Mouse (Mus musculus): Measurements from ENCODE around the gene F5.
"Not testable (repeated sequence)": the region's sequence is repeated elsewhere in the genome, so short reads cannot be mapped to it uniquely, and the experiment has no call there.

F5 gene

DNA sequence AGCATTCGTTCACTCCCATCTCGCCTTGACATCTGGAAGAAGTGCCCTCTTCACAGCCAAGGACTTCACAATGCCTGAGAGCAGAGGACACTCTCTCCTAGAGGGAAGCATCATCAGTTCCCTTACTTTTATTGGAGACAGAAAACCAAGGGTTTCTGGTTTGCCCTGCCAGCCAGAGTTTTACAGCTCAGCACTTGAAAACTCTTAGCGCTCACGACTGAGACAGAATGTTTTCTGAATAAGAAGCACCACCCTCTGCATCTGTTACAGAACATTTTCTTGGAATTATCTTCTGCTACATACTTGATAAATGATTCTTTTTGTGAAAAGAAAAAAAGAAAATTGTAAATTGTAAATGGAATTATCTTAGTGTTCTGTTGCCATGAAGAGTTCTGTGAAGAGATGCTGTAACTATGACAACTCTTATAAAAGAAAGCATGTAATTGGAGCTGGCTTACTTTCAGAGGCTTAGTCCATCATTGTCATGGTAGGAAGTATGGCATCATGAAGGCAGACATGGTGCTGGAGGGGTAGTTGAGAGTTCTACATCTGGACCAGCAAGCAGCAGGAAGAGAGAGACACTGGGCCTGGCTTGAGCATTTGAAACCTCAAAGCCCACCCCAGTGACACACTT lies 80.4 kb downstream of the F5 start:
- not testable (repeated sequence) for DNase-seq (ENCODE audit: low read depth, low spot score)

DNA sequence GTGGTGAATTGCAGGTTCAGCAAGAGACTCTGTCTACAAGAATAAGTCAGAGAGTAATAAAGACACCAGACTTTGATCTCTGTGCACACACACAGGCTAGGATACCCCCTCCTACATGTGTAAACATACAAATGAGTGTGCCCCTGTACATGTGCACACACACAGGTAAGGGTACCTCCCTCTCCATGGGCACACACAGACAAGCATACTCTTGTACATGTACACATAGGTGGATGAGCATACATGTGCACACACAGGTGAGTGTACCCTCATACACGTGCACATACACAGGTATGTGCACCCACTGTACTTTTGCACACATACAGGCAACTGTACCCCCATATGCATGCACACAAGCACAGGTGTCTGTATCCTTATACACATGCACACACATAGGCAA lies 81.8 kb downstream of the F5 start:
- DNase-seq (ENCODE audit: low read depth, low spot score), result no peak

DNA sequence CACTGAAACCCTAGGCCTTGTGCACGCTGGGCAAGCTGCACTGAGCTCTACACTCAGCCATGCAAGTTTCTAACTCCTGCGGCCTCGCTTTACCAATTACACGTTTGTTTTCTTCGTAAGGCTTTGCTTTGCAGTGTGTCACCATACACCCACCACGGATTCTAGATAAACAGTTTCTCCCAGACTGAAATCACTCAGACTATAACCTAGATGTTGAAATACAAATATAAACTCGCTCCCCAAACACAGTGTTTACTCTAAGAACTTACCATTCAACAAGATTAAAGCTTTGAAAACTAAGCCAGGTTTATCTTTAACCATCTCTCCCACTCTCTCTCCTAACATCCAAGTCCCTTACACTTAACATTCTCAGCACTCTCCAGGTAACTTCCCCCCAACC lies 83.4 kb downstream of the F5 start:
- DNase-seq (ENCODE audit: low read depth, low spot score), result no peak

DNA sequence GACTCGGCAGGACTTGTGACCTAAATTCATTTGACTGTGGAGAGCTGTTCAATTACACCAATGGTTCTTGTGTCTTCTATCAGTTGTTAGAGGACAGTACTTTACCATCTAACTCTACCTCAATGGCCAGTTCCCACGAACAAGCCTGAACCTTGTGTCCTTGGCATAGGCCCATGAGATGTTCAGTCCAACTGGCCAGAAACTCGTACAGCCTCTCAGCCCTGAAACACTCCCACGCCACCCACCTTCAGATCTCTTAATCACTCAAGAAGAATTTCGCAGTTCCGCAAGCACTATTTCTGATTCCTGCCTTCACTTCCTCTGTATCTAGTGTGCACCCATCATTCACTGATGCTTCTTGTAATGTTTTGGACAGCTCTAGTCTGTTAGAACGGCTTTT lies 84.4 kb downstream of the F5 start:
- no peak for DNase-seq (ENCODE audit: low read depth, low spot score)

DNA sequence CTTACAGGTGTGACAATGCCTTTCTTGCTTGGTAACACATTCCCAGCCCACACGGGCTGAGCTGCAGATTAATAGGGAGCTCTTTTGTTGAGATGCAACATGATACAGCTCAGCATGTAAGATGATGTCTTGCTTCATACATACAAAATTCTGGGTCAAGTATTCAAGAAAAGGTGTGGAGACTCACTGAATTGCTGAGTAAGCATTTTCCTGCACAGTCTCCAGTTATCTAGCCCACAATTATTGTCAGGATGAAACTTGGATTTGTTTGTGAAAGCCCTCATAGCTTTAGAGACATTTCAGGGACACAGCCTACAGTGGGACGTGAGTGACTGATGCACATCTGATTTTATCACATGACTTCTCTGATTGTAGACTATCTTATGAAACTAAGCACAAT lies 89.9 kb downstream of the F5 start:
- no peak for DNase-seq (ENCODE audit: low read depth, low spot score)

DNA sequence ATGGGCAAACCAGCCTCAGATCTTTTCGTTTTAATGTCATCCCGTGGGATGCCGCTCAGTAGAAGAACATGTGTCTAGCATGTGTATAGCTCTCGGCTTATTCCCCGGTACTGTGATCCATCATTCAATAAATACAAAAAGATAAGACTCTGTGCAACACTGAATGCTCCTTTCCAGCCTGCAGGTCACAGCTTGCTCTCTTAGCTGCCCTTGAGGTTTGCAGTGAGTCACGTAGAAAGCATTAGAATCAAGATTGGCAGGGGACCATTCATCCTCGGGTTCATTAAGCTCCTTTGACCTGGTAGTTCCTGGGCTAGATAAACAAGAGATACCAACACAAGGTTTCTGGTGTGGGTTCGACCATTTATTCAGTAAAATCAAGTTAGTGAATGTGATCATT lies 91.2 kb downstream of the F5 start:
- DNase-seq (ENCODE audit: low read depth, low spot score), result no peak

DNA sequence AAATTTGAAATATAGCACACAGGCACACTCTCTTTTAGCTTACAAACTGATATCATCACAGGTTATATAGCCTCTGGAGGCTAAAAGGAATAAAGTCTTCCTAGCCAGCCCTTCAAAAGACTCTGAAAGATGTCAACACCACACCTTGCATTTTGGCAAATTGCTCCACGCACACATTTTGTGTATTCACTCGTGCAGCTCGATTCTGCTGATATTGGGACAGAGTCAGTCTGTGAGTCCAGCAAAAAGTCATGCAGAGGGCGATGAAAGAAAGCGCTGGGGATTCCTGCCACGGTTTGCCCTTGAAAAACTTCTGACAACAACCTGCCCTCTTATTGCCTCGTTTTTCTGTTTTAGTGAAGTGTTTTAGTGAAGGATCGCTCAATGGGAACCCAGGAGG lies 95.8 kb downstream of the F5 start:
- no peak for DNase-seq (ENCODE audit: low read depth, low spot score)

DNA sequence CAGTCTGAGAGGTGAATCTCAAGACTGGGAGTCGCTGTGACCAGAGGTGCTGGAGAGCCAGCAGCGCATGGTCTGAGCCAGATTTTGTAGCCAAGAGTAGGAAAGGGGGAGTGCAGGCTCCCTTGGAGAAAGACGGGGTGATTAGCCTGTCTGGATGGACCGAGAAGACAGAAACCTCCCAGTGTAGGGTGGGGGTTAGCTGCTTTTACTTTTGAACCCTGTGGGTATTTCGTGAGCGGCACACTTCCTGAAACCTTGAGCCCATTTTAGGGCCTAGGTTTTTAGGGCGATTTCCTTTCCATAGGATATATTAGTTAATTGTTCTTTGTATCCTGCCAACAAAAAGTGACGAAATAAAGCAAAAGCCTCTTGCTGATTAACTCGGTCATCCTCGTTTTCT lies 96.3 kb downstream of the F5 start:
- DNase-seq (ENCODE audit: low read depth, low spot score), result no peak

DNA sequence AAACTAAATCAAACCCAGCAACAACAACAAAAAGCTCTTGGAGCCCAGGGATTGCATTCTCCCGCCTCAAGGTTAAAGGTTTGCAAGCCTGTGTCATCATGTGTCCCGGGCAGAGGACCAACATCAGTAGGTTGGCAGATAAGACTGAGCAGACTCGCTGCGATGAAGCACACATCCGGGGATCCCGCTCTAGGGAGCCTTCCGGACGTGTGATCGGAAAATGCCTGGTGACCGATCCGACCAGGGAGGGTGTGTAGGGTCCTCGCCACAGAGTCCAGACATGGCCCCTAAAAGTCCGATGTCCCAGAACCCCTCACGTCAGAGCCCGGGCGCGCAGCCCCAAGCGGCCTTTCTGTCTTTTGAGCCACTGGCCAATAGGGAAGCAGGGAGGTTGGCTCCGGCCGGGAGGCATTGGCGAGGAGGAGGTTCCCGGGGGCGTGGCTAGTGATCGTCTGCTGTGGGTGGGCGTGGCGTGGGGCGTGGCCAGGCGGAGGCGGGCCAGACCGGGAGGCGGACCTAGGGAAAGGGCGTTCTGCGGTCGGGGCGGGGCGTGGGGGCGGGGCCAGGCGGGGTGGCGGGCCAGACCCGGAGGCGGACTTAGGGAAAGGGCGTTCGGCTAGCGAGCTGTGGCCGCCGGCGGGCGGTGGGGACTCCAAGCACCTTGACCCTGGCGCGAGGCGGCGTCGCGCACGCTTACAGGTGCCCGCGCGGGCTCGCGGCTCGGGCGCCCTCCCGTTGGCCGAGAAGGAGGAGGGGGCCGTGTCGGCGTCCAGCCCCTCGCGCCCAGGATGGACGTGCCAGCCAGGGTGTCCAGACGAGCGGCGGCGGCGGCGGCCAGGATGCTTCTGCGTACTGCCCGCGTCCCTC lies 97.1 kb downstream of the F5 start, which contains the start of gene Slc19a2:
TSS of gene Slc19a2 (plus strand) at position 582 of the 867 bp plus-strand sequence.
- peak; percentile 96 for DNase-seq (ENCODE audit: low read depth, low spot score)

DNA sequence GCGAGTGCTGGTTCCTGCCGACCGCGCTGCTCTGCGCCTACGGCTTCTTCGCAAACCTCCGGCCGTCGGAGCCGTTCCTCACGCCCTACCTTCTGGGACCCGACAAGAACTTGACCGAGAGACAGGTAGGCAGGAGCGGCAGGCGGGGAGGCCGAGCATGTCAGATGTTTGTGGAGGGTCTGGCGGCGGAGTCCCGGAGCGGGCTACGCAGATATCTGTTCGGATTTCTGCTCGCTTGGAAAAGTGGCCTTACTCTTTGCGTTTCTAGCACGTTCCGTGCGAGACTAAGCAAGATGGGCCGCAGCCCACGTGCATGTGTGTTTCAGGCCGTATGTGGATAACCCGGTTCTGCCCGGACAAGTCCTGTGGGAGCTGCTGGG lies 97.7 kb downstream of the F5 start:
- DNase-seq (ENCODE audit: low read depth, low spot score), result no peak

DNA sequence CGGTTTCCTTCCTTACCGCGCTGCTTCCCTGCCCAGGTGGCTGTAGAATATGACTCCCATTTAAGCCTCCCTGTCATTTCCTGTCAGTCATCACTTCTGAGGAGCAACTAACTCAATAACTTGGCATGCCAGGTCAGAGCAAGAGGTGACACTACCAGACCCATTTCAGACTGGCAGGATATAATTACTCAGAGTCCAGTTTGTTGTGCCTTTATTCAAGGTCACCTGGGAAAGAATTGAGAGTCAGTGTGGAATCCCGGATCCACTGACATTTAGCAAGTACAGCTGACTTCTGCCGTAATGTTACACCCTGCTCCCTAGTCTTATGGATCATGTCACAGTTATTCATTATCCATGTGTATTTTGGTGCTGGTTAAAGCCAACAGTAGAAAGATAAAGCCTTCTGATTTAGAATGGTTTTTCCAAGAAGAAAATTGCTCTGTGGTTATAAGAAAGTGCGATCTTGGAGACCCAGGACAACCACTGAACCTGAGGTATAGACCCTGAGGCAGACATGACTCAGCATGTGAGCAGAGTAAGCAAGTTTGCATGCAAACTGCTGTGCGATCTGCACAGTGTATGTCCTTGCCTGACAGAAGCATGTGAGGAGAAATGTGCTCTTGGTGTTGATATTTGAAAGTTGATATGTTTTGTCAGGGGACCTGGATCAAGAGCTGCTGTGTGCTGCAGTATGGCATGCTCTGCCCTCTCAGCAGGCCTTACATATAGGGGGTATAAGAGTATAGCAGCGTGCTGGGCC lies 98.9 kb downstream of the F5 start:
- DNase-seq (ENCODE audit: low read depth, low spot score), result no peak

DNA sequence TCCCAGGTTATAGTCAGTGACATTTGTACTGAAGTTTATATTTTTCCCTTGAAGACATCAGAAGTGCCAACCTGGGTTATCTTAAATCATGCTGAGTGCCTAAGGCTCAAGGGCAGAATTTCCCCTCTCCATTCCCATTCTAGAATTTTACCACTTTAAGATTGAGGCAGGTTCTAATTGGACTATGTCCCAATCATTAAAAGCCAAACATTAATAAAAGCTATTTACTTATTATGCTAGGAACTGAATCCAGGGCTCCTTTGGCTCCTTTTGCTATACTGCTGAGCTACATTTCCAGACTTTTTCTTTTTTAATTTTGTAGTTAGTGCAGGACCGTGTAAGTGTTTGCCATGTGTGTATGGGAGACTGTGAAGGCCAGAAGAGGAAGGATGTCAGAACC lies 99.8 kb downstream of the F5 start:
- no peak for DNase-seq (ENCODE audit: low read depth, low spot score)

DNA sequence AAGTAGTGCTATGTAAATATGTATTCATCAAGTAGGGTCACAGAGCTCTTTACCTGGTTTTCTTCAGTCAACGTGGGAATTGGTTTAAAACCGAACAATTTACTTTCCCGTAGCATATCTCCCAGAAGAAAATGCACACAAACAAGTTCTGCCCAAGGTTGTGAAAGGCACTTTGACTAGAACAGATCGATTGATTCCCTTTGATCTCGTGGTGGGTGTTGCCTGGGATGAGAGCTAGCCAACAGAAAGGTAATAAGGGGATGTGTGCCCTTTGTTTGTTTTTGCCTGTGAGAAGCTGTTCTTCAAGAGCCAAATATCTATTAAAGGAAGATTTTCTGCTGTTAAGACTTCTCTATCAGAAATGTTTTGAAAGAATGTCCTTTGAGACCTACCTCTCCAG lies 100.9 kb downstream of the F5 start:
- no peak for DNase-seq (ENCODE audit: low read depth, low spot score)

DNA sequence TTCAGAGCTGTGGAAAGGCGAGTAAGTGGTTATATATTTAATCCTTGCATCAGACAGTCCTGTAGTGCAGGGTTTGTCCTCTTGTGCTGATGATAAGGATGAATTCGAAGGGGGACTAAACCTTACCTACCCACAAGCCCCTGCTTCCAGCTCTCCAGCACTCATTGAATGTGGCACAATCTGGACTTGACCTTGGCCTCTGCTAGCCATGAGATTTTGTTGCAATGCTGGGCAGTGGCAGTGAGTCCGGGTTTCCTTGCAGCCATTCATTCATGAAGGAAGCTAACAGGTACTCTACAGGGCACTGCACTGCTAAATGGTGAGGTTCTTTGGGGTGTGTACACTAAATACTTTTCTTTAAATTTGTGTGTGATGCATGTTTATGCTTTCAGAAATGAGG lies 103.2 kb downstream of the F5 start:
- no peak for DNase-seq (ENCODE audit: low read depth, low spot score)

DNA sequence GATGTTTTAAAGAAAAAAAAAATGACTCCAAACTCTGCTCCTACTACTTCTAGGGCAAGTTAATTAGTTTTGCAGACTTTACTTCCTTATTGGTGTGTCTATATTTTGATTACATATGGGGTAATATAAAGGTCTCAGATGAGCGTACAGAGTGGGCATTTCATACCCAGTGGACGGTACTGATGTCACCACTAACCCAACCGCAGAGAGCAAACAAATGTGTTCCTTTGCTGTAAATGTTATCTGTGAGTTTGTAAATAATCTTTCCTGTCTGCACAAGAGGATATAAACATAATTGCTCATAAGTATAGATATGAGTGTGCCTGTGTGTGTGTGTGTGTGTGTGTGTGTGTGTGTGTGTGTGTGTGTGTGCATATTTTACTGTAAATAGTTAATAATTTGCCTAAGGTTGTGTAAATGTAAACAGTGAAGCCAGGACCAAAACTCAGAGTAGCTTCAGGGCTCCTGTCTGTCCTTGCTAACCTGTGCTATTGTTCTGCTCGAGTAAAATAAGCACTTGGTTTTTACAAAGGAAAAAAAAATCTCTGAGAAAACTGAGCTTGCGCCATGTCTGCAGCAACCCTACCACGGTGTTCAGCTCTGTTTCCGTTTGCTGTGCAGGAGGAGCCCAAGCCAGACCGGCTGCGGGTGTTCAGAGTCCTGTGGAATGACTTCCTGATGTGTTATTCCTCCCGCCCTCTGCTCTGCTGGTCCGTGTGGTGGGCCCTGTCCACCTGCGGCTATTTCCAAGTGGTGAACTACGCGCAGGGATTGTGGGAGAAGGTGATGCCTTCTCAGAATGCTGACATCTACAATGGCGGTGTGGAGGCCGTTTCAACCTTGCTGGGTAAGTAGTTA lies 108.8 kb downstream of the F5 start:
- DNase-seq (ENCODE audit: low read depth, low spot score), result no peak

DNA sequence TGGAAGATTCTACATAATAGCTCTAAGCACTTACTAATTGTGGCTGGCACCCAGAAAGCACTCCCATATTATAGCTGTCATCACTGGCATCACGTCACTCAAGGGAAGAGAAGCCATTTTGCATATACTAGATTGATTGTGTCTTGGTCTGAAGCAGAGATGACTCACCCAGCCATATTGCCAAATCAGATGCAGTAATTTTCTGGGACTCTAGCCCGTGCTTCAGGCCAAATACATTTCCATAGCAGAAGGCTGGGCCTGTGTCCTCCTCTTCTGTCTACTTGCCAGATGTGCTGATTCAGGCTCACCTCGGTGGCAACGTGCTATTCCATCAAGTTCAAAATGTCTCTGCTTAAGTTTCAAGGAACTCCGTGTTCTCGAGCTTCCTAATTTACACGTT lies 109.9 kb downstream of the F5 start:
- no peak for DNase-seq (ENCODE audit: low read depth, low spot score)
